Mouse (Mus musculus) limb, embryonic 12.5 days (tissue): ENCODE measurements around the gene Wdr45. TPM values are rescaled to one million over a fixed set of nuclear protein-coding genes. Genes with fewer than 3 reads are reported as not detected.
"Not testable (repeated sequence)": the region's sequence is repeated elsewhere in the genome, so short reads cannot be mapped to it uniquely, and the experiment has no call there.

ENCODE experiments used
- ATAC-seq: fragments of 200-750 bp; cut with Nextera tagmentation; 2 replicates; pipeline ENCODE4 v1.8.0; 2017; ENCODE audit warnings: low read depth, moderate TSS enrichment; ENCODE audit not compliant: insufficient number of reproducible peaks, insufficient read depth, low FRiP score, low TSS enrichment
- H3K27ac ChIP-seq: fragments of 300-500 bp; sonication (generic); 2 replicates; pipeline ENCODE4 v1.5.1; 2016; ENCODE audit warnings: mild to moderate bottlenecking, moderate library complexity
- H3K27me3 ChIP-seq: fragments of 300-500 bp; sonication (generic); 2 replicates; pipeline ENCODE4 v1.6.1; 2016; ENCODE audit warnings: mild to moderate bottlenecking, moderate library complexity
- H3K36me3 ChIP-seq: fragments of 300-500 bp; sonication (generic); 2 replicates; pipeline ENCODE4 v1.6.1; 2016; ENCODE audit warnings: mild to moderate bottlenecking, moderate library complexity
- H3K4me1 ChIP-seq: fragments of 300-500 bp; sonication (generic); replicated peaks from 2 replicates; pipeline ENCODE4 v1.6.1; 2016
- H3K4me2 ChIP-seq: fragments of 300-500 bp; sonication (generic); 2 replicates; pipeline ENCODE4 v1.6.1; 2016; ENCODE audit warnings: mild to moderate bottlenecking, moderate library complexity
- H3K4me3 ChIP-seq: fragments of 300-500 bp; sonication (generic); replicated peaks from 2 replicates; pipeline ENCODE4 v1.5.1; 2016; ENCODE audit warnings: mild to moderate bottlenecking
- H3K9ac ChIP-seq: fragments of 300-500 bp; sonication (generic); replicated peaks from 2 replicates; pipeline ENCODE4 v1.6.1; 2016; ENCODE audit warnings: mild to moderate bottlenecking, moderate library complexity
- H3K9me3 ChIP-seq: fragments of 300-500 bp; sonication (generic); 2 replicates; pipeline ENCODE4 v1.6.1; 2016; ENCODE audit warnings: mild to moderate bottlenecking, moderate library complexity
- WGBS: fragments of 180-500 bp; shearing (Covaris S2); methylation state at CpG from one replicate; pipeline ENCODE4 v1.1.7; 2016; 5-methylcytosine and 5-hydroxymethylcytosine counted together
- polyA plus RNA-seq: library from polyadenylated mRNA; unstranded; fragments of >200 nt; fragmentation: Nextera tagmentation; extraction: Ambion mirVana; gene quantifications from 2 replicates; pipeline ENCODE4 v1.2.1, GENCODE M21; 2016

The Wdr45 gene
- 27.5 and 29.1 TPM in 2 replicates for polyA plus RNA-seq

DNA sequence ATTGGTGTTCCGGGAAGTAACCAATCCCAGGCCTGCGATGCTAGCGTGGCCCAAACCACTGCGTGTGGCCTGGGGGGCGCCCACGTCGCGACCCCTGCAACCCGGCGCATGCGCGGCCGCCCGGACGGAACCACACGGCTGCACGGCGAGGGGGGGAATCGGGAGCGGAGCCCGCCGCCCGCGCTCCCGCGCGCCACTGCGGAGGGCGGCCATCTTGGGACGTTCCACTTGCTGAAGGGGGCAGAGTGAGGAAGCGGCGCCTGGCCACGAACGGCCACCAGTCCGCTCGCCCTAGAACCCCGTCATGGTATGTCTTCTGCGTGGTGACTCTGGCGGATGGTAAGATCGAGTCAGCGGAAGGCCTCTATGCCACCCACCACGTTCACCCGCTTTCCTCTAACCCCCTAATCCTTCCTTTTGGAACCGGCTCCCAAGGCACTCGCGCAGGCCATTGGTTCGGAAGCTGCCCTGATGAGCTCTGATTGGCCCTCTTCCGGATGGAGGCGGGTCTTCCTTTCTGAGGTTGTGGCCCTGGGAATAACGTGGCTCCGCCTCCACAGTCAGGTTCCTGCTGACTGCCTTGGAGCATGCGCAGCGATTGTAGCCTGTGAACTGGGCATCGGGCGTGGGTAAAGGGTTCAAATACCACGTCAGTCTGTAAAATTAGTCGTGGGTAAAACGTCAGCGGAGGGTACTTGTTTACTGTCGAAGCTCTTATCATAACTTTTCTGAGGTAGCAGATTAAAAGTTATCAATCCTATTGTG, at the start of gene Wdr45:
Gene Wdr45, plus strand, starts transcription at position 199 of the 765 bp plus-strand sequence.
- WGBS = 15% methylated on average over 22 of the region's 60 CpGs
- H3K27me3 ChIP-seq, H3K36me3 ChIP-seq, H3K4me1 ChIP-seq, H3K27ac ChIP-seq, H3K9me3 ChIP-seq, H3K9ac ChIP-seq: not testable (repeated sequence)
- peak; percentile 96 for ATAC-seq
- Histone ChIP-seq H3K4me3 (peak within 1 kb of the TSS; percentile 35), H3K4me2 (peak within 1 kb of the TSS; percentile 51)

DNA sequence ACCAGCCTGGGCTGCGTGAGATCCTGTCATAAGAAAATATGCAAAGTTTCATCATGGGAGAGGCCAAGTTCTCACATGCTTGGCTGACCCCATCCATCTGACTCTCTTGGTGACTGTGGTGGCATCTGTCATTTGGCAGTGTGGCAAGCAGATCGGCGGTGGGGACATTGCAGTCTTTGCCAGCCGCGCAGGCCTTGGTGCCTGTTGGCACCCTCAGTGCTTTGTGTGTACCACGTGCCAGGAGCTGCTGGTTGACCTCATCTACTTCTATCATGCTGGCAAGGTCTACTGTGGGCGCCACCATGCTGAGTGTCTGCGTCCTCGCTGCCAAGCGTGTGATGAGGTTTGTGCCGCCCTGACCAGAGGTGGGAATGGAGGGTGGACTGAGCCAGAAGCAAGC, 49.3 kb upstream of the Wdr45 start:
- Histone ChIP-seq H3K36me3 (peaks cover 30% of the 10 kb centered on the region; the same call in 1 of the 2 replicates), H3K4me1 (no peaks in the 10 kb centered on the region), H3K4me2 (no peak overlapping the region), H3K9ac (no peak overlapping the region), H3K4me3 (no peak overlapping the region), H3K27me3 (no peaks in the 10 kb centered on the region), H3K27ac (no peak overlapping the region), H3K9me3 (no peaks in the 10 kb centered on the region)
- 93% methylated on average over 11 of the region's 11 CpGs for WGBS
- no peak for ATAC-seq

DNA sequence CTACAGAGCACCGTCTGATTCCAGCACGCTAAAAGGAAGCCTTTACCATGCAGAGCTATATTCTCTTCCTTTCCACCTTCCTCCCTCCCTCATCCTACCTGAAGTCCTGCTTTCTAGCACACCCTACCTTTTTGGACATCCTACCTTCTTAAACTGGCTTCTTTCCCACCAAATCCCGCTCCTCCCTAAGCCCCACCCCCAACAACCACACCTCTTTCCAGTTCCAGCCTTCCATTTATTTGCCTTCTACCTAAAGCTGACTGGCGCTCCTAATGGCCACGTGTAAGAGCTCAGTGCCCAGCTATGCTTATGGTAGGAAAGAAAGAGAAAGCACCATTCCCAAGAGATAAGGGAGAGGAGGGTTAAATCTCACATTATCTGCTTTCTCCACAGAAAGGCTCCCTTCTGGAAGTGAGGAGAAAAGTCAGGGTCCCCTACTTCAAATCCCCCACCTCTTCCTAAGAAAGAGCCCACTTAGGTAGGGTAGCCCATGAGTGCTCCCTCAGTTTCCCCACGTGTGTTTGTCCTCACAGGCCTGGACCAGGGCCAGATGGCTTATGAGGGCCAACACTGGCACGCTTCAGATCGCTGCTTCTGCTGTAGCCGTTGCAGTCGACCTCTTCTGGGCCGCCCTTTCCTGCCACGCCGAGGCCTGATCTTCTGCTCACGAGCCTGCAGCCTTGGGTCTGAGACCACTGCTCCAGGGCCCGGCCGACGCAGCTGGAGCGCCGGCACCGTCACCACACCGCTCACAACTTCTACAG, 48.2 kb upstream of the Wdr45 start:
- Histone ChIP-seq H3K4me2 (no peak overlapping the region), H3K27me3 (no peaks in the 10 kb centered on the region), H3K9me3 (no peaks in the 10 kb centered on the region), H3K9ac (no peak overlapping the region), H3K36me3 (peaks cover 30% of the 10 kb centered on the region; the same call in 1 of the 2 replicates), H3K4me3 (no peak overlapping the region), H3K27ac (no peak overlapping the region), H3K4me1 (no peaks in the 10 kb centered on the region)
- WGBS = 76% methylated on average over 21 of the region's 21 CpGs
- ATAC-seq = no peak

DNA sequence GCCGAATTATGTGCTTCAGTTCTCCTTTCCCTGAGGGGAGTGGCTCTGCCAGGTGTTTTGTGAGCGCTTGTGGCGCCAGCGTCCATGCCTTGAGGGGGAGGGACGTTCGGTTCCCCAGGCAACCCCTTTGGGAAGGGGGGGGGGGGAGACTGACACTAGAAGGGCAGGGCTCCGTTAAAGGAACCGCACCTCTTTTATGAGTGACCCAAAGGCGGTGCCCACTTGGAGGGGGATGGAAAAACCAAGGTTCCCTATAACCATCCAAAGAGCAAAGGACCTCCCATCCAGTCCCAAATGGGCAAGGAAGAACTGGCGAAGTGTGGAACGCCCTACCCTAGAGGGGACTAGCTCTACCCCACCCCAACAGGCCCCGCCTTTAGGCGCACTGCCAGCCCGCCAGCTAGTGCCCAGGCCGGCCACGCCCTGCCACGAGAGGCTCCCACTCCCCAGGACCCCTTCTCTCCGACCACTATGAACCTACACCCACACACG, 43.7 kb upstream of the Wdr45 start:
- peak overlapping the region; percentile 72; the same call in 1 of the 2 replicates for H3K27ac ChIP-seq
- 0 out of 2 replicates have a peak, but pooled peaks cover 4% of the 10 kb centered on the region for H3K9me3 ChIP-seq
- 0 out of 2 replicates have a peak, but pooled peaks cover 14% of the 10 kb centered on the region for H3K4me1 ChIP-seq
- H3K9ac ChIP-seq = peak overlapping the region; percentile 48
- H3K4me3 ChIP-seq = peak overlapping the region; percentile 48
- peak overlapping the region; percentile 57 for H3K4me2 ChIP-seq
- peak; percentile 12 for ATAC-seq
- 21% methylated on average over 18 of the region's 19 CpGs for WGBS
- H3K27me3 ChIP-seq = no peaks in the 10 kb centered on the region
- H3K36me3 ChIP-seq = peaks cover 15% of the 10 kb centered on the region; the same call in 1 of the 2 replicates

DNA sequence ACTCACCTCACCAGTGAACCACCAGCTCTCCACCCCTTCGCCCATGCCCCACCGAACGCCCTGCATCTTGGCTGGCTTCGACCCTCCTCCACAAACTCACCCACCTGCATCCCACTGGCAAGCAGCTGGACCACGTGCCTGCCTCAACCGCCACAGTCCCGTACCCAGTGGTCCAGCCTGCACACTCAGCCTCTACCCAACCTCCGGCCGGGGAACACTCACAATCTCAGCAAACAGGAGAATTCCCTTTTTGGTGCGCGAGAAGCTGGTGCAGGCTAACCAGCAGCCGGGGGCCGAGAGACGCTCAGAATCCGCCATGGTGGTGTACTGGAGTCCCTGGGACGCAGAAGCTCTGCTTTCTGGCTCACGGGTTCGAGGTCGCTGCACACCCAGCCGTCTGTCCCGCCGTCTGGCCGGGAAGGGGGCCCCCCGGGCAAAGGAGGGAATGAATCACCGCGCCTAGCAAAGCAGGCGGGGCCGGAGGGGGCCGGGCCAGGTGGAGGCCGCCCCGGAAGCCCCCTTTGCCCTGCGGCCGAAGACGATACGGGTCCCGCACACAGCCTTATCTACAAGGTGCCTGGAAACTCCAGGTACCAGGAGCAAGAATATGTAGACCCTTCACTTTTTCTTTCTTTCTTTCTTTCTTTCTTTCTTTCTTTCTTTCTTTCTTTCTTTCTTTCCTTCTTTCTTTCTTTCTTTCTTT, 43.1 kb upstream of the Wdr45 start, which contains the start of gene Plp2:
Gene Plp2, minus strand, starts transcription at position 470 of the 703 bp plus-strand sequence.
- Histone ChIP-seq H3K27me3 (no peaks in the 10 kb centered on the region), H3K9ac (peak within 1 kb of the TSS; percentile 48), H3K9me3 (0 out of 2 replicates have a peak, but pooled peaks cover 4% of the 10 kb centered on the region), H3K4me1 (0 out of 2 replicates have a peak, but pooled peaks cover 14% of the 10 kb centered on the region), H3K27ac (peak within 1 kb of the TSS; percentile 72), H3K4me2 (peak within 1 kb of the TSS; percentile 57), H3K36me3 (peaks cover 15% of the 10 kb centered on the region; the same call in 1 of the 2 replicates), H3K4me3 (peak within 1 kb of the TSS; percentile 48)
- WGBS = 22% methylated on average over 29 of the region's 36 CpGs
- ATAC-seq = peak; percentile 34; the same call in 1 of the 2 replicates

DNA sequence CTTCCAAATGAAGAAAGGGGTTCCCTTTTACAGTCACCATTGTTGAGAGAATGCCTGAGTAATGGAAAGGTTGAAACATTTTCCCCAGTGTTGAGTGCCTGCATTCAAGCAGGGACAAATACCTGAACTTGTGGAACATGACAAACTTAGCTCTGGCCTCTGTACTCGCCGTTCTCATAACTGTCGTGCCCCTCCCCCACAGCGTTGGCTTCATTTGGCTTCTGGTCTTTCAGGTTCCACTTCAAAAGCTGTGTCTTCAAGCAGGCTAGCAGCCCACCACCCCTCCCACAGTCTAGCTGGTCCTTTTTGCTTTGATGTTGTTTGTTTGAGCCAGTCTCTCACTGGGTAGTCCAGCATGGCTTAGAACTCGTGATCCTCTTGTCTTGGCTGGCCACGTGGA, 41.4 kb upstream of the Wdr45 start:
- no peaks in the 10 kb centered on the region for H3K27me3 ChIP-seq
- no peak overlapping the region for H3K4me2 ChIP-seq
- 0 out of 2 replicates have a peak, but pooled peaks cover 14% of the 10 kb centered on the region for H3K4me1 ChIP-seq
- 0 out of 2 replicates have a peak, but pooled peaks cover 4% of the 10 kb centered on the region for H3K9me3 ChIP-seq
- H3K9ac ChIP-seq = no peak overlapping the region
- no peak overlapping the region for H3K4me3 ChIP-seq
- H3K36me3 ChIP-seq = peaks cover 5% of the 10 kb centered on the region; the same call in 1 of the 2 replicates
- H3K27ac ChIP-seq = no peak overlapping the region
- 34% methylated on average over 6 of the region's 6 CpGs for WGBS
- ATAC-seq = no peak

DNA sequence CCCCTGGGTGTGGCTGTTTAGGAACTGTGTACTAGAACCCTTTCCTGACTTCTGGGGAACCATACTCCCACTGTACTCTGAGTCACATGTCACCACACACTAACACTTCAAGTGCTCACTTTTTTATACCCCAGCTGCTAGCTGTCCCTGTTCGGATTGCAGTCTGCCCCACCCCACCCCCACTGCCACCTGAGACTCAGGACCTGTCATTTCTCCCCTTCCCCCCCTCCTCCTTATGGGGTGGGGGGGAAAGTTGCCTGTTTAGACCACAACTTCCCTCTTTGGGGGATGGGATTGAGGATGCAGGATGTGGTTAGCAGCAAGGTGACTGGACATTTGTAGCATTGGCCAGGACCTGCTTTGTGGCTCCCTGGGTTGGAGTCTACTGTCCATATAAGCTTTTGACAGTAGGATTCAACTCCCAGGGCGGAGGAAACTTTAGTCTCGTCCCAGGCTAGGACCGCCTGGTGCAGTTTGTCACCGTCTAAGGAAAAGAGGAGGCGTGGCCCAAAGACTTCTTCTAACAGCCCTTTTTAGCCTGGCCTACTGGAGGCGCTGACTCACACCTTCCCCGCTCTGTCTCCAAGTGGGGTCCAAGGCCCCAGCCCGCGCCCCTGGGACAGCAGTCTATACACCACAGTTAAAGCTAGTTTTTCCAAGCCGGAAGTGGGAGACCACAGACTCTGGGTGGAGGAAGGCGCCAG, 40.4 kb upstream of the Wdr45 start:
- WGBS = 35% methylated on average over 12 of the region's 12 CpGs
- H3K4me3 ChIP-seq = no peak overlapping the region
- peak overlapping the region; percentile 62; the same call in 1 of the 2 replicates for H3K27ac ChIP-seq

DNA sequence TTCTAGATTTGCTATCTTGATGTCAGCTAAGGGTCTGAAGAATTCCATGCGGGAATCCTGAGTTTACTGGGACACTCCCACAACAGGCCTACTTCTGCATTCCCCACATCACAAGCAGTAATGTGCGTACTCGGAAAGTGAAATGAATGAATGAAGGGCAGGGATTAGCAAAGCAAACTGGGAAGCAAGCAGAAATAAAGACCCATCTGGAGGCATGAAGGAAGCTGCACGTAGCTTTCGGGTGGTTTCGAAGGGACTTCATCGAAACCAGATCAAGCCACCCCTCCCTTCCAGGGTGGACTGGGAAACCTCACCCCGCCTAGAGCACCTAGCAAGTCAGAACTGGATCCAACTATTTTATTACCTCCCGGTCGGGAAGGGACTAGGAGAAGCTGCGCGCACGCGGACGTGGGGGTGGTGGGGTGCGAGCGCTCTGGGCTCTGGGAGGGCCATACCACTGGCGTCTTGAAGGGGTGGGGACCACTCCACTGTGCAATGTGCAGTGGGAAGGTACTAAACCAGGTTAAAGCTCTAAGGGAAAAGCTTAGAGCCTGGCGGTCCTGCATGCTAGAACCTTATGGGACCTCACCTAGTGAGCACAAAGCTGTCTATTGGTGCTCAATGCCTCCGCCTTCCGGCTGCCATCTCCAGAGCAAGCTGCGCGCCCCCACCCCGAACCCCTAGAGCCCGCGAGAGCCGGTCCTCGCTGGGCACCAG, 39.7 kb upstream of the Wdr45 start:
- Histone ChIP-seq H3K36me3 (no peaks in the 10 kb centered on the region), H3K4me2 (peak overlapping the region; percentile 50), H3K4me1 (0 out of 2 replicates have a peak, but pooled peaks cover 14% of the 10 kb centered on the region), H3K4me3 (peak overlapping the region; percentile 26), H3K27ac (peak overlapping the region; percentile 62), H3K27me3 (no peaks in the 10 kb centered on the region), H3K9me3 (0 out of 2 replicates have a peak, but pooled peaks cover 4% of the 10 kb centered on the region), H3K9ac (no peak overlapping the region)
- WGBS = 28% methylated on average over 28 of the region's 28 CpGs
- ATAC-seq = 0 out of 2 replicates have a peak, but pooled peaks have one; percentile 18

More for the DNA sequence above, 40.4 kb upstream of the Wdr45 start:
- Histone ChIP-seq H3K4me1 (0 out of 2 replicates have a peak, but pooled peaks cover 14% of the 10 kb centered on the region), H3K4me2 (peak overlapping the region; percentile 50), H3K9me3 (0 out of 2 replicates have a peak, but pooled peaks cover 4% of the 10 kb centered on the region), H3K27me3 (no peaks in the 10 kb centered on the region), H3K9ac (no peak overlapping the region), H3K36me3 (peaks cover 3% of the 10 kb centered on the region; the same call in 1 of the 2 replicates)
- ATAC-seq = 0 out of 2 replicates have a peak, but pooled peaks have one; percentile 19

DNA sequence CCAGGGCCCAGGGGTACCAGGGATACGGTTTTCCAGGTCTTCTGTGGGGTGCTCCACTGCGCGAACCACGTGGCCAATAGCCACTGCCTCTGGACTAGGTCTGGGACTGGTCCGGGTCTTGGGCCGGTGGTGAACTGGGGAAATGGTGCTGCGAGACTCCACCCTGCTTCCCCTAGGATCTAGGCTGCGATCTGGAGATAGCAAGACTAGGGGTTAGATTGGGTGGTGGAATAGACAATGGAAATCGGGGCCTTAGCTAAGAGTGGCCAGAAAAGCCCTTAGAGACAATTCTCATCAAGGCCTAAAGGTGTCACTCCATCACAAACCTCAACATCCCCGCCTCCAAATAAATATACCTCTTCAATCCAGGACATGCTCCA, 39.1 kb upstream of the Wdr45 start:
- 0 out of 2 replicates have a peak, but pooled peaks cover 14% of the 10 kb centered on the region for H3K4me1 ChIP-seq
- peak overlapping the region; percentile 62; the same call in 1 of the 2 replicates for H3K27ac ChIP-seq
- H3K9me3 ChIP-seq = 0 out of 2 replicates have a peak, but pooled peaks cover 4% of the 10 kb centered on the region
- H3K4me2 ChIP-seq = peak overlapping the region; percentile 50
- WGBS = 42% methylated on average over 10 of the region's 10 CpGs
- H3K9ac ChIP-seq = no peak overlapping the region
- no peak for ATAC-seq
- H3K36me3 ChIP-seq = no peaks in the 10 kb centered on the region
- H3K4me3 ChIP-seq = peak overlapping the region; percentile 26; the same call in 1 of the 2 replicates
- no peaks in the 10 kb centered on the region for H3K27me3 ChIP-seq
